Mouse (Mus musculus) hindbrain, postnatal 0 days (tissue): ENCODE measurements around the gene Hbq1a. TPM values are rescaled to one million over a fixed set of nuclear protein-coding genes. Genes with fewer than 3 reads are reported as not detected.

ENCODE experiments used
- ATAC-seq: fragments of 200-750 bp; cut with Nextera tagmentation; 2 replicates; pipeline ENCODE4 v1.8.0; 2017; ENCODE audit warnings: mild to moderate bottlenecking, moderate TSS enrichment, moderate library complexity
- DNase-seq: peaks from one replicate; pipeline ENCODE4 v3.0.0-alpha.2; 2015; ENCODE audit warnings: low spot score
- H3K27ac ChIP-seq: fragments of 300-500 bp; sonication (generic); 2 replicates; pipeline ENCODE4 v1.5.1; 2014; ENCODE audit warnings: mild to moderate bottlenecking
- H3K27me3 ChIP-seq: fragments of 300-500 bp; sonication (generic); 2 replicates; pipeline ENCODE4 v1.6.1; 2014; ENCODE audit warnings: low read length, mixed read lengths; ENCODE audit not compliant: insufficient read depth
- H3K36me3 ChIP-seq: fragments of 300-500 bp; sonication (generic); 2 replicates; pipeline ENCODE4 v1.6.1; 2014; ENCODE audit warnings: low read length, mixed read lengths; ENCODE audit not compliant: insufficient read depth
- H3K4me1 ChIP-seq: fragments of 300-500 bp; sonication (generic); 2 replicates; pipeline ENCODE4 v1.6.1; 2014; ENCODE audit warnings: antibody characterized with exemption, low read length, mixed read lengths; ENCODE audit not compliant: insufficient read depth
- H3K4me2 ChIP-seq: fragments of 300-500 bp; sonication (generic); 2 replicates; pipeline ENCODE4 v1.6.1; 2014; ENCODE audit warnings: low read depth, mild to moderate bottlenecking, low read length, moderate library complexity, mixed read lengths
- H3K4me3 ChIP-seq: fragments of 300-500 bp; sonication (generic); 2 replicates; pipeline ENCODE4 v1.5.1; 2014; ENCODE audit warnings: low read length
- H3K9ac ChIP-seq: fragments of 300-500 bp; sonication (generic); replicated peaks from 2 replicates; pipeline ENCODE4 v1.6.1; 2014; ENCODE audit warnings: mild to moderate bottlenecking, low read length, moderate library complexity, mixed read lengths
- H3K9me3 ChIP-seq: fragments of 300-500 bp; sonication (generic); 2 replicates; pipeline ENCODE4 v1.6.1; 2016; ENCODE audit warnings: low read length, mixed read lengths
- CTCF ChIP-seq: IDR thresholded peaks from 2 replicates; pipeline ENCODE4 v1.5.1; 2016; ENCODE audit warnings: antibody characterized with exemption, control low read depth, low read depth
- WGBS: fragments of 180-500 bp; shearing (Covaris S2); extraction: QIAGEN DNeasy Blood & Tissue Kit; methylation state at CpG from one replicate; pipeline ENCODE4 v1.1.7; 2014; 5-methylcytosine and 5-hydroxymethylcytosine counted together
- polyA plus RNA-seq: library from polyadenylated mRNA; unstranded; fragments of >200 nt; fragmentation: Nextera tagmentation; extraction: Ambion mirVana; gene quantifications from 2 replicates; pipeline ENCODE4 v1.2.1, GENCODE M21; 2015
- total RNA-seq: library from RNA; depleted of rRNA; stranded (reverse); fragments of >200 nt; gene quantifications from 2 replicates; pipeline ENCODE4 v1.2.3, GENCODE M21; 2014

The Hbq1a gene
- total and polyA plus RNA-seq, 2 experiments from 2014 or later: 2.0 to 5.6 TPM

DNA sequence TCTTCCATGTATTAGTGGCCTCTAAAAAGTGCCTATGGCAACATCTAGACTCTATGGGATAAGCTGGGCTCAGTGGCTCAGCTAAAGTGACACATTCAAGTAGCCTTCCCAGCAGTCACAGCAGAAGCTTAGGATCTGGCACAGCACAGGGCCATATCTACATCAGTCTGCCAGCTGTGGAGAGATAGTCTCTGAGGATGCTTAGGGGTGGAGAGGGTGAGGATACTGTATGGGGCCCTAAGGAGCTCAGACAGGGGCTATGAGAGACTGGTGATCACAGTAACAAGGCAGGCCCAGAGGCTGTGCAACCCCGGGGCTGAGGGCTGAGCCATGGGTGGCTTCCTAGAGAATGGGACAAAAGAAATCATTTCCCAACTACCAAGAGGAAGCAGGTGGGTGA lies 7.1 kb downstream of the Hbq1a start:
- H3K9me3 ChIP-seq: no peaks in the 10 kb centered on the region
- H3K27ac ChIP-seq: no peak overlapping the region
- H3K9ac ChIP-seq: no peak overlapping the region
- 76% methylated on average over 1 of the region's 1 CpGs for WGBS
- H3K4me1 ChIP-seq: no peaks in the 10 kb centered on the region
- H3K4me2 ChIP-seq: no peak overlapping the region
- DNase-seq: no peak
- no peaks in the 10 kb centered on the region for H3K27me3 ChIP-seq
- H3K36me3 ChIP-seq: no peaks in the 10 kb centered on the region
- no peak for TF ChIP-seq CTCF
- no peak overlapping the region for H3K4me3 ChIP-seq
- ATAC-seq: no peak

GRCm38 (mm10) chr11:32309446-32309845 lies 9.6 kb downstream of the Hbq1a start:
- ATAC-seq (no peak), DNase-seq (no peak)
- Histone ChIP-seq H3K36me3 (no peaks in the 10 kb centered on the region), H3K9ac (no peak overlapping the region), H3K4me1 (no peaks in the 10 kb centered on the region), H3K27me3 (no peaks in the 10 kb centered on the region), H3K27ac (no peak overlapping the region), H3K9me3 (no peaks in the 10 kb centered on the region), H3K4me3 (no peak overlapping the region), H3K4me2 (no peak overlapping the region)
- TF ChIP-seq CTCF: no peak
- WGBS: 37% methylated on average over 4 of the region's 4 CpGs

DNA sequence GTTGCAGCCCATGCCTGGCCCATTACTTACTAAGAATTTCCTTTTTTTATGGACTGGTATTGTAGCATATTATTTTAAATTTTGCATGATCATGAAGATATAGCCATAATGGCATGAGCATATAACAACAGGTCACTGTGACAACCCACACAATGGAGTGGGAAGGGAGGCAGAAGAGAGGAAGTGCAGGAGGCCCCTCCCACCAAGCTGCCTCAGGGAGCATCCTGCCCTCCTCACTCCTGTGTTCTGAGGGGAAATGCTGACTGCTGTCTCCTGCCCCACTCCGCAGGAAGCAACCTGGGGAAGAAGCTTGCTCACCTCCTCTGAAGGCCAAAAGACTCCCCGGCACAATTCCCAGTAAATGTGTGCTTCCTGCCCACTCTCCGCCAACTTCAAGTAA lies 10.1 kb downstream of the Hbq1a start:
- DNase-seq (no peak), ATAC-seq (no peak)
- H3K27ac ChIP-seq: no peak overlapping the region
- H3K27me3 ChIP-seq: no peaks in the 10 kb centered on the region
- no peak for TF ChIP-seq CTCF
- no peak overlapping the region for H3K9ac ChIP-seq
- WGBS: 69% methylated on average over 3 of the region's 3 CpGs
- H3K4me2 ChIP-seq: no peak overlapping the region
- H3K9me3 ChIP-seq: no peaks in the 10 kb centered on the region
- no peaks in the 10 kb centered on the region for H3K4me1 ChIP-seq
- H3K36me3 ChIP-seq: no peaks in the 10 kb centered on the region
- no peak overlapping the region for H3K4me3 ChIP-seq

GRCm38 (mm10) chr11:32316009-32316408 lies 16.1 kb downstream of the Hbq1a start:
- ATAC-seq: no peak
- no peak for DNase-seq
- Histone ChIP-seq H3K4me2 (no peak overlapping the region), H3K27me3 (no peaks in the 10 kb centered on the region), H3K4me3 (no peak overlapping the region), H3K27ac (no peak overlapping the region), H3K36me3 (no peaks in the 10 kb centered on the region), H3K4me1 (no peaks in the 10 kb centered on the region), H3K9me3 (no peaks in the 10 kb centered on the region), H3K9ac (no peak overlapping the region)
- no peak for TF ChIP-seq CTCF
- 92% methylated on average over 3 of the region's 3 CpGs for WGBS

DNA sequence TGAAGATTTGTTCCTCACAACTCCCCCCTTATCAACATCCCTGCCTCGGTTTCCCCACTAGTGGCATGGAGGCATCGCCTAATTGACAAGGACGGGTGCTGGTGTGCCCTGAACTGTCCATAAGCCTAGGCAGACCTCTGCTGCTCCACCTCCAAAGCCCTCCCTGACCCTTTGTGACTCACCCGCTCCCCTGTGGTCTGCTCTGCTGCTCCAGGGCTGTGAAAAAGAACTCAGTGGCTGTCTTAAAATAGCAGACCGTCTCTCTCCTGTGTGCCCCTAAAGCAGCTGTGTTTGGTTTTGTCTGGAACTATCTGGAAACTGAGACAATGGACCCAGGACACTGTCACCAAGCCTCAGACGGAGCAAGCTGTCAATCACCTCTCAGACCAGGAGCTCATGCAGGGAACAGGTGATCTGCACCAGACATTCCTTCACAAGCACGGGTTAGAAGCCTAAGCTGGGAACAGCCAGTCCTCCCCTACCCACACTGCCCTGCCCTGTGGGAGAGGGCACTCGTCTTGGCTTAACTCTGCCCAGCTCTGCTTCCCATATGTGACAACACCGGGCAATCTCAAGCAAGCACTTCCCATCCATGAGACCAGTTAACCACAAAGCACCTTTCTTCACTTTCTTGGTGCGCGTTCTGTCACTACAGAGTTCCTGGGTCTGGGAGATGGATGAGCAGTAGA lies 20.8 kb downstream of the Hbq1a start:
- 71% methylated on average over 11 of the region's 11 CpGs for WGBS
- Histone ChIP-seq H3K4me1 (no peaks in the 10 kb centered on the region), H3K4me3 (no peak overlapping the region), H3K9ac (no peak overlapping the region), H3K36me3 (no peaks in the 10 kb centered on the region), H3K9me3 (no peaks in the 10 kb centered on the region), H3K27ac (no peak overlapping the region), H3K4me2 (no peak overlapping the region), H3K27me3 (no peaks in the 10 kb centered on the region)
- ATAC-seq: no peak; the same call in 1 of the 2 replicates
- no peak for DNase-seq
- TF ChIP-seq CTCF: no peak

DNA sequence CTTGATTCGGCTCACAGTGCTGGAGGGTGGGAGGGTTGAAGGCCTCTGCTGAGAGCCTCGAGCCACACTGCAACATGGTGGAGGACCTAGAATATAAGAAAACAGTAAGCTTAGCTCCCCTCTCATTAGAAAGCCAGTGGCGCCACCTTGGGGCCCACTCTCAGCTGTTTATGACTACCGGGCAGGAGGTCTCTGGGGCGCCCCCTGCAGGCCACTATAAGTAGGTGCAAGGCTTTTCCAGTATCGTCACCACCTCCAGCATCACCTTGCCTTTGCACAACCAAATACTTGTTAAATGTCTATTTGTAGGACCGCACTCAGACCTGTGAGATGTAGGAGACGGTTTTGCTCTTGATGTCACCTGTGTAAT lies 21.3 kb downstream of the Hbq1a start:
- no peak overlapping the region for H3K4me2 ChIP-seq
- H3K36me3 ChIP-seq: no peaks in the 10 kb centered on the region
- no peak overlapping the region for H3K27ac ChIP-seq
- no peak overlapping the region for H3K9ac ChIP-seq
- 42% methylated on average over 8 of the region's 8 CpGs for WGBS
- H3K27me3 ChIP-seq: no peaks in the 10 kb centered on the region
- peak; percentile 75 for ATAC-seq
- no peak overlapping the region for H3K4me3 ChIP-seq
- H3K9me3 ChIP-seq: no peaks in the 10 kb centered on the region
- peak; percentile 83 for TF ChIP-seq CTCF
- DNase-seq: peak; percentile 72
- H3K4me1 ChIP-seq: no peaks in the 10 kb centered on the region

GRCm38 (mm10) chr11:32324609-32325008 lies 24.7 kb downstream of the Hbq1a start:
- no peak overlapping the region for H3K27ac ChIP-seq
- peak overlapping the region; percentile 35; the same call in 1 of the 2 replicates for H3K4me2 ChIP-seq
- no peaks in the 10 kb centered on the region for H3K4me1 ChIP-seq
- peak; percentile 96 for TF ChIP-seq CTCF
- no peak overlapping the region for H3K9ac ChIP-seq
- ATAC-seq: peak; percentile 90
- H3K27me3 ChIP-seq: no peaks in the 10 kb centered on the region
- H3K4me3 ChIP-seq: no peak overlapping the region
- H3K36me3 ChIP-seq: no peaks in the 10 kb centered on the region
- peak; percentile 92 for DNase-seq
- WGBS: 9% methylated on average over 15 of the region's 15 CpGs
- H3K9me3 ChIP-seq: no peaks in the 10 kb centered on the region
